Mouse (Mus musculus) layer of hippocampus, postnatal 36 days (tissue): Measurements from ENCODE around the gene Cyp4f40. TPM values are rescaled to one million over a fixed set of nuclear protein-coding genes. Genes with fewer than 3 reads are reported as not detected.
"Not testable (repeated sequence)": the region's sequence is repeated elsewhere in the genome, so short reads cannot be mapped to it uniquely, and the experiment has no call there.

ENCODE experiments used
- DNase-seq, 2 experiments: peaks; one replicate each; pipeline ENCODE4 v3.0.0; 2022
- total RNA-seq, 2 experiments: library from RNA; stranded (reverse); gene quantifications; 2 replicates each; pipeline ENCODE4 v1.2.3; 2021

The Cyp4f40 gene
- total RNA-seq: not detected

DNA sequence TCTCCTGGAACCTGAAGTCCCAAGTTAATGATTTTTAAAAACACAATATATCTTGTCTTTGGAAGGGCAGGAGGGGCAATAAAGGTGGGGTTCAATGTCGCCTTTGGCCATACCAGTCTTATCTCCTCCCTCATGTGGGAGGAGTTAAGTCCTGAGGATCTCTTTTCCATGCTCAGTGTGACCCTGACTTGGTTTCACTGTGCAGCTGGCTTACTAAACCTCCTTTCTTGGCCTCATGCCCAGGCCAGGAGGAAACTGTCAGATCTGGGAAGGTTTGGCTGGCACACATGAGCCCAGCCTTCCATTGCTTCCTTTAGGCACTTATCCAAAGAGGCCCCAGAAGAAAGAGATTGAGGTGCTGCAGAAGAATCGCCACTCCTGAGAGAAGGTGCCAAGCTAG lies at the start of gene Cyp4f40:
Gene Cyp4f40 (plus strand): TSS at position 189 of the 400 bp plus-strand sequence.
- peak in 1 of 2 experiments; percentile 2 for DNase-seq

DNA sequence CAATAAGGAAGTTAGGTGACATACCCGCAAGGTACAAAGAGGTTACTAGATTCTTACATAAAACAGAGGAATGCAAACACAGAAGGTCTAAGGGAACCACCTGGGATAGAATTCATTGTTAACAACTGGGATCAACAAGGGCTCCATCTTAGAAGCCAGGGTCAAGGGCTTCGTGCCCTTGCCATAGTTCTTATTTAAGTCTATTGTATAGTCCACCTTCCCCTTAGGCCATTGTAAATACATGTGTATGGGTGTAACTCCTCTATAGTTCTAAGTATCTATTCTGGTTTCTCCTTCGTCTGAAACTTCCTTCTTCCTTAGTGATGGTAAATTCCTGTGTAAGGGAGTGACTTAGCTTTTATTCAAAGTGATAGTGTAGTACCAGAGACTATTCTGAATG lies 48.5 kb upstream of the Cyp4f40 start:
- DNase-seq: not testable (repeated sequence)

DNA sequence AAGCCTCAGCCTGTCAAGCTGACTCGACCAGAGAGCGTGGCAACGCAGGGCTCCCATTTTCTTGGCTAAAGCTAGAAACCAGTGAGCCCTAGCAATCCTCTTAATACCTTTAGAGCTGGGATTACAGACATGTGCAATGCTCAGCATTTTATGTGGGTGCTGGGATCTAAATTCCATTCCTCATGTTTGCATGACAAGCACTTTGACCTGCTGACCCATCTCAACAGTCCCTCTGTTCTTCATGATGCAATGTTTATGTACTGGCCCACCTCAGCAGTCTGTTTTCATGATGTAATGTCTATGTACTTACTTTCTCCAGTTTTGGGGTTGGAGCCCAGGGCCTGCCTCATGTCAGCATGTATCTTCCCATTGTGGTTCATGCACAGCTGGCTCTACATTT lies 47.8 kb upstream of the Cyp4f40 start:
- DNase-seq: no peak

DNA sequence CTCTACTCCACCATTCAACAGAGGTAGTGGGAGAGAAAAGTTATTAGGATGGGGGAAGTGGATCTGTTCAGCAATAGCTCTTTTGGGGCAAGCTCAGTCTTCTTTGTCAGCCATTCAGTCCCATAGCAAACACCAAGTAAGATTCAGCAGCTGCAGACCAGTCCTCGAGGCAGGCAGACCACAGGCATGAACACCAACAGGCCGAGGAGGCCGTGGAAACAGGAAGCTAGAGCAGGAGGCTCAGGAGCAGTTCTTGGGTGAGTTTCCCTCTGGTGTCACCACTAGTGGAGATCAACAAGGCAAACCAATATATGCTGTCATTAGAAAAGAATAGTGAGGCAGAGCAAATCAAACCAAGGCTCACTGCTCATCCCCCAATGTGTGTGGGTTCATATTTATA lies 46.3 kb upstream of the Cyp4f40 start:
- no peak for DNase-seq

DNA sequence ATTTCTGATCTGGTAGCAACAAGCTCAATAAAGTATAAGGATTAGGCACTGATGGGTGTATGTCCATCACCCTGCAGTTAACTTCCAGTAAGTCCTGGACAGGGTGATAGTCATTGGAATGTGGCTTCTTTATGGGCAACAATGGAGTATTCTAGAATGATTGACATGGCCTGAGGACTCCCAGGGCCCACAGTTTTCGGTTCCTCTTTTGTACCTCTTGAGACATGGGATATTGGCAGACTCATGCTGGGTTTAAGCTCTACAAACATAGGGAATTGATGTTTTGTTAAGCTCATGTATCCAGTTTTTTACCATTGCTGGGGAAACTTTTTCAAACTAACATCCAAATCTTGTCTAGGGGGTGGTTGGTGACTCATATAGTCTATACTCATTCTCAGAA lies 41.4 kb upstream of the Cyp4f40 start:
- no peak for DNase-seq

DNA sequence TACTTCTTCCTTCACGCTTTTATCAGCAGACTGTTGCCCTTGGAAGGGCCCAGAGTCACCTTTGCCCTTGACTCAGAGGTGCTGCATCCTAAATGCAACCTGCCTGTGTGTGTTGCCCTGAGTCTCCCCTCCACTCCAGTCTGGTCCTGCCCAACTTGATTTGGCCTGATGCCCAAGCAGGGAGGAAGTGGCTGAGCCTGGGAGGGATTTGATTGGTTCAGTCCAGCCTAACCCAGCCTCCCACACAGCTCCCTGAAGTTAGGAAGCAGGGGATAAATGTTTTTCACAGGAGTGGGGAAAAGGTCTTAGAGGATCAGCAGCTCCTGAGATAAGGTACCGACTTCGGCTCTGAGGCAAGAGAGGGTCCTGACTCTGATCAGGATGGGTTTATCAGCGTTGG lies 37.7 kb upstream of the Cyp4f40 start, which contains the start of gene Cyp4f37:
Gene Cyp4f37 (plus strand): TSS at position 292 of the 400 bp plus-strand sequence.
- not testable (repeated sequence) for DNase-seq

DNA sequence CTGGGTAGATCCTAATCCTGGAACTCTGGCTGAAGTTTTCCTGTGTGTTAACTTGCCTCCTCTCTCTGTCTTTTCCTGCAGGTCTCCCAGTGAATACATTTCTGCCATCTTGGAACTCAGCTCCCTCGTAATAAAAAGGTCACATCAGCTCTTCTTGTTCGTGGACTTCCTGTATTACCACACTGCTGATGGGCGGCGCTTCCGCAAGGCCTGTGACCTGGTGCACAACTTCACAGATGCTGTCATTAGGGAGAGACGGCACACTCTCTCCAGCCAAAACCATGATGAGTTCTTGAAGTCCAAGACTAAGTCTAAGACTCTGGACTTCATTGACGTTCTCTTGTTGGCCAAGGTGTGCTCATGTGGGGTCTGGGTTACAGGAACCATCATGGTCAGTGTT lies 29.0 kb upstream of the Cyp4f40 start:
- not testable (repeated sequence) for DNase-seq

DNA sequence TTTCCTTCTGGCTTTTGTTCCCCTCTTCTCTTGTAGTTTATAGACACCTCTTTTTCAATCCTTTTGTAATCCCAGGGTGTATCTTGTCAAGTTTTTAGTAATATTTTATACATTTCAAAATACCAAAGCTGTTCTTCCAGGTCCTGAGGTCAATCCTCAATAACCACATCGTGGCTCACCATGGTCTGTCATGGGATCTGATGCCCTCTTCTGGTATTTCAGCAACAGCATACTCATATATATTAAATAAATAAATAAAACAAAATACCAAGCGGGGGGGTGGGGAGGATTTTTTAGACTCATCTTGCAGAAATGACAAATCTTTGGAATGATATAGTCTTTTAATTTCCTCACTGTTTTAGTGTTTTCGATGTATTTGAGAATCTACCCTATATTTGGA lies 26.8 kb upstream of the Cyp4f40 start:
- no peak for DNase-seq

DNA sequence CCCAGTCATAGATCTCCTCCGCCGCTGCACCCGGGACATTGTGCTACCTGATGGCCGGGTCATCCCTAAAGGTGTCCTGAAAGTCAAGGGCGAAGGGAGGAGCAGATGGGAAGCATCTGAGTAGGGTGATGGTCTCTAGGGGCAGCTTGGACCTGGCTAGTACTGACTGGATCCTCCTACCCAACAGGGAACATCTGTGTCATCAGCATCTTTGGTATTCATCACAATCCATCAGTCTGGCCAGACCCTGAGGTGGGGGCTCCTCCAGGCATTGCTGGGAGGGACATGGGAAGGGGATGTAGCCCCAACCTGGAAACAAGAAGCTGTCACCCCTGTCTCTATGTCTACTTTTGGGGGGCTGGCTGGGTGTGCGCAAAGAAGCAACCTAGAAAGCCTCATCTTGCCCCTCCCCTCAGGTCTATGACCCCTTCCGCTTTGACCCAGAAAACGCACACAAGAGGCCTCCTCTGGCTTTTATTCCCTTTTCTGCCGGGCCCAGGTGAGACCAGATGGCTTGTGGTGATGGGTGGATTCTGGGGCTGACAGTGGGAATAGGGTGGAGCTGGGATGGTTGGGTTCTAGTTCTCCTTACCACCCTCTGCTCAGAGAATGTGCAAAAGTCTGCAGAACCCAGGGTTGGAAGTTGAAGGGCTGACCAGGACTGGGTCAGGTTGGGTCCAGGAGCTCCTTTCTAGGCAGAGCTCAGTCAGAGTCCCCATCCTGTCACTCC lies 24.3 kb upstream of the Cyp4f40 start:
- DNase-seq: not testable (repeated sequence)

DNA sequence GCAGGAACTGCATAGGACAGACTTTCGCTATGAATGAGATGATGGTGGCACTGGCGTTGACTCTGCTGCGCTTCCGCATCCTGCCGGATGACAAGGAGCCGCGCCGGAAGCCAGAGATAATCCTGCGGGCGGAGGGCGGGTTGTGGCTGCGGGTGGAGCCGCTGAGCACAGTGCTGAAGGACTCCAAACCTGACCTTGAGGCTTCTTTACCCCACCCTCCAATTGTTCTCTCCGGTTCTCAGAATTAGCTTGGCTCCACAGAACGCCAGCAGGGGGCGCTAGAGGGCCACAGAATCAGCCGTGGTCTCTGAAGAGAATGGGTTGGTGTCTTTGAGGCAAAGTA lies 23.8 kb upstream of the Cyp4f40 start:
- DNase-seq: peak; percentile 82 to 88

DNA sequence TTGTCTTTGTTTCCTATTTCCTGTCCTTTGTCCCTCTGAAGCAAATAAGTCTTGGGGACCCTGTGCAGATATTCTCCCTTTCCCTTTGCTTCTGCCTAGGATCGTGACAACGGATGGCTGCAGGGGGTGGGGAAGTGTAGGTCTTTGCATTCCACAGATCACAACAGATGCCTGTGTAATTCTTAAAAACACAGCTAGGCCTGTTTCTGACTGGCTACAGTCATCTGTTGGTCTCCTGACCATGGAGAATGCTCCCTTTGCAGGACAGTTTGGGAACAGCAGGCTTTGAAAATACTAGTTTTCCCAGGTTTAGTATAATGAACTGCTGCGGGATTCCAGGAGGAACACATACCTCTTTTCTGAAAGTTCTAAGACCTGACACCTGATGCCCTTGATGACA lies 22.4 kb upstream of the Cyp4f40 start:
- DNase-seq: no peak

DNA sequence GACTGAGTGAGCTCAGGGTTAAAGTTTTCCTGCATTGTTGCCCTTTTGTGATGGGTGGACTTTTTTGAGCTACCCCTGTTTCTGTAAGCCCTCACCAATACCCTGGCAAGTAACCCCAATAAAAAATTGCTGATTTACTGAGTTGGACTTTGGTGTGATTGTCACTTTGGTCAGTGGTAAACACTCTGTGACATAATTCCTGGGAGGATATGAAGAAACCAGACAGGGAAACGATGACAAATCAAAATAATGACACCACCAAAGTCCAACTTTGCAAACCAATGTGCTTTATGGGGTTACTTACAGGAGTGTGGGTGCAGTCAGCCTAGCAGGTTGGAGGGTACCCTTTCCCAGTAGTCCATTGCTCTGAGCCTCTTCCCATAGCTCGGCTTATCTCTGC lies 21.5 kb upstream of the Cyp4f40 start:
- no peak for DNase-seq

DNA sequence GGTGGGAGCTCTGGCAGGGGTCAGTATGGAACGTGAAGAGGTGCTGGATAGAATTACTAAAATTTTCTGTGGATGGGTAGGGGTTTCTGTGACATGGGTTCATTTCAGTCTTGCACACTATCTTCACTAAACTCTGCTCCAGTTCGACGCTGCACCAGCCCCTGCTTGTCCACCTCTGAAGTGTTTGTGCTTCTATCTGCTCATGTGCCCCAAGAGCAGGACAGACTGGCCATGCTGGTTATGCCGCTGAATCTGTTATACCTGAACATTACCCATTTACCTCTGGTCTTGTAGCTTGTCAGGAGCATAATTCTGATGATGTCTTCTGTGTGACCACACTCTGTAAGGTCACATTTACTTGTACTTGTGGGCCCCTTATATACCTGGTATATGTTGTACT lies 12.1 kb upstream of the Cyp4f40 start:
- DNase-seq: no peak

DNA sequence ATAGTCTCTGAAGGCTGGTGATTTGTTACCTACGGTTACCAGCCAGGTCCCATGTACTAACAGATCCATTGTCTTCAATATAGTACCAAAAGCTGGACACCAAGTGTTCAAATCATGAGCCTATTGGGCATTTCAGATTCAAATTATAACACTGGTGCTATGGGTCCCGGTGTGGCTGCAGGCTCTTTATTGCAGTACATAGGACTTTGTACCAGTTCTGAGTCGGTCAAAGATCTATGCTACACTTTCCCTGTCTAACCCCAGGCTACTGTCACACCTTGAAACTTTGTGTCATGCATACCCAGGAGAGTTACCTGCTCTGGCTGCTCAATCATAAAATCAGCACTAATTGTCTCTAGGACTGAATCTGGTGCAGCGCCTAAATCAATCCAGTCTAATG lies 4.8 kb upstream of the Cyp4f40 start:
- no peak for DNase-seq

DNA sequence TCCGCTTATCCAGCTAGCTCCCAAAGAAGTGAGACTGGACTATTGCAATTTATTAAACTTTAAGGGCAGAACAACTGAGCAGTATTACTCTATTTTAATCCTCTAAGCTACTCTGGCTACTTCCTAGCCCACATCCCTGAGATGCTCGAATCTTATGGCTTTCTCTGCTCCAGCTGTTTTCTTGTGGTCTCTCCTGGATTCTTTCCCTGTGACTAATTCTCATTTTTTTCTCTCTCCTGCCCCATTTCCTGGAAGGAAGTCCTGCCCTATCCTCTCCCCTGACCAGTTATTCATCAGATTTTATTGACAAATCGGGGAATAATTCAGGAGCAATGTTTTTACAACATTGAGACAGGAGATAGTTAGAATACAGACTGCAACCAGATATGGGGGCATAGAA lies 1.7 kb upstream of the Cyp4f40 start:
- DNase-seq: no peak

DNA sequence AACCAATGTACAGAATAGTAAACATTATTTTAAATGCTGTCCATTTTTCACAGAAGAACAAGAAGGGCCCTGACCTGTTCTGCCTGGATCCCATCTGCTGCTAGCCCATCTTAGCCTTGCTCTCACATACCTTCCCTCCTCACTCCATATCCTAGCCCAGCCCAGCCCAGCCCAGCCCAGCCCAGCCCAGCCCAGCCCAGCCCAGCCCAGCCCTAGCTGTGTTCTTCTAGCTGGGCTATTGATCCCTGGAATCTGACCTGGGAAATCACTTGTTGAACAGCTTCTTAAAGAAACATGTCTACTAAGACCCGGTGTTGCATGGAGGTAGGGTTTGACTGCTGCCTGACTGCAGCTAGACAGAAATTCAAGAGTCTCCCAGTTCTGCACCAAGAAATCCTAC lies 454 bp upstream of the Cyp4f40 start:
- no peak for DNase-seq

DNA sequence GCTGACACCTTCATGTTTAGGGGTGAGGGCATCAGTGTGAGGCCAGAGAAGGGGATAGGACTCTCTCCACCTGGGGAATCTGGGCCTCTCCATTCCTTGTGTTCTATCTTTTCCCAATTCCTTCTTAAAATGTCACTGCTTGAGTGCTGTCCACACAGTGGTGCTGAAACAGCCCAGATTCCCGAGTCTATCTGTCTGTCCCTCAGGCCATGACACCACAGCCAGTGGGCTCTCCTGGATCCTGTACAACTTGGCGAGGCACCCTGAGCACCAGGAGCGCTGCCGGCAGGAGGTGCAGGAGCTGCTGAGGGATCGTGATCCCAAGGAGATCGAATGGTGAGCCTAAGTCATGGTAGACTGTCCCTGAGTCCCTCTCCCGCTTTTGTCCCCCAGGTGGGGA lies 15.3 kb downstream of the Cyp4f40 start:
- DNase-seq: no peak

DNA sequence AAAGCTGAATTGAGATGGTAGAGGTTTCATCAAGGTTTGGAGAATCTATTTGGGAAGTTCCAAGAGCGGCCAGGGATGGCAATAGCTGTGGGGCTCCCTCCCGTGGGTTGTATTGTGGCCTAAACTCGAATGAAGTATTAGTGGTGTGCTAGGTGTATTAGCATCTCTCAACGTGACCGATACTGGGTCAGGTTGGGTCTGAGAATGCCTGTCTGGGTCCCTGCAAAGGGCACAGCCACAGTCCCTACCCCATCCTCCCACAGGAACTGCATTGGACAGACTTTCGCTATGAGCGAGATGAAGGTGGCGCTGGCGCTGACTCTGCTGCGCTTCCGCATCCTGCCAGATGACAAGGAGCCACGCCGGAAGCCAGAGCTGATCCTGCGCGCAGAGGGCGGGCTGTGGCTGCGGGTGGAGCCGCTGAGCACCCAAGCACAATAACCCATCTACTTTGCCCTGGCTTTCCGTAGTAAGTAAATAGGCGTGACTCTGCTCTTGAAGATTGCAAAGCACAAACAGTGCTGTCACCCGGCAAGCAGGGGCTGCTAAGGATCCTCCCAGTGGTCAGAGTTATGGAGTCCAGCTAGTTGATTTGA lies 17.4 kb downstream of the Cyp4f40 start:
- DNase-seq: no peak

DNA sequence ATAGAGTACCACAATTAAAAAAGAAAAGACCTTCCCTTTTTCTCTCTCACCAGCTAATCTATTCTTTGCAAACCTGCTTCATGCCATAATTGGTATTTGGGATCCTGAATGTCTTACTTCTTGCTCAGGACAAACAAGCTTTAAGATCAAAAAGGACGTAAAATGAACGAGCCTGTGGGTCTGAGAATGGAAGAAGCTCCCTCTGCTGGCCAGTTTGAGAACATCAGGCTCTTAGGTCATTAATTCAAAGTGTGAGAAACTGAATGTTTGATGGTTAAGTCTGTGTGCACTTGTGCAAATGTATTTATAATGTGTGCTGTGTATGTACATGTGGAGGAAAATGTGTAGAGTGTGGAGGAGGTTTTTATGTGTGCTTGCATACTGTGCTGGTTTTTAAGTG lies 21.7 kb downstream of the Cyp4f40 start:
- no peak for DNase-seq

DNA sequence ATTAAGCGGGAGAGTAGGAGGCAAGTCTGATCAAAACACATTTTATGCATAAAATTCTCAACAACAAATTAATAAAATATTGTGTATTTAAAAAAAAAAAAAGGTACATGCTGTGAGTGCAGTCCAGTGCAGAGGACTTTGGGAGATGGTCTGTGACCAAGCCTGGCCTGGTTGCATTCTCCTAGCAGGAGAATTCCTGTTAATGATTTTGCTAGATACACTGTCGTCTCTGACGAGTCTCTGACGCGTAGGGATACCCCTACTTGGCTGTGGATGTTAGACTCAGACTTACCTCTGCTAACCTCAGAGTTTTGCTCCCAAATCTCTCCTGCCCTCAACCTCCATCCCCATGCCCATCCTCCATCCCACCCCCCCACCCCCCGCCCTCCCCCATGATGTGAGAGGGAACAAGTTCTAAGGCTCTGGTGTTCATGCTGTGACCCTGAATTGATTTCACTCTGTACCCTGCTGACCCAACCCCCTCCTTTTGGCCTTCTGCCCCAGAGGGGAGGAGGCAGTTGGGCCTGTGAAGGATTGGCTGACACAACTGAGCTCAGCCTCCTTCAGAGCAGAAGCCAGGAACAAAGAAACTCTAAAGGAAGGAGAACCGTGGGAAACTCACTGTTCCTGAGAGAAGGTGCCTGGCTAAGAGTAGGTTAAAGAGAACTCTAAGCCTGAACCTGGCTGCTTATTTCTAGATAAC lies 26.5 kb downstream of the Cyp4f40 start, which contains the start of gene Cyp4f15:
Gene Cyp4f15 (plus strand): TSS at position 580 of the 703 bp plus-strand sequence.
- peak; percentile 49 to 56 for DNase-seq

DNA sequence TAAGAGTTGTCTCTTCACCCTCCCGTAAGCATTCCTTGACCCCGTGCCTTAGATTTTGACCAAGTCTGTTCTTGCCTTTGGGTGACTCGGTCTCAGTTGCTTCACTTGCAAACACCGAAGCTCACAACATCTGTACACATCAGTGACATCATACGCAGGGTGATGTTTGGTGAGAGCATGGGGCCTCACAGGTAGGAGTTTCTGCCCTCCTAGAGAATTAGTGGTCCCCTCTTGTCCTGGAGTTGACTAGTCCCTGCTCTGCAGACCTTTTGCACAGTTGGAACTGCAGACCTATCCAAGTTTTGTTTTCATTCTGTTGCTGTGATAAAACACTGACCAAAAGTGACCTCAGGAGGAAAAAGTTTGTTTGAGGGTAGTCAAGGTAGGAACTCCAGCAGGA lies 28.0 kb downstream of the Cyp4f40 start:
- no peak for DNase-seq

DNA sequence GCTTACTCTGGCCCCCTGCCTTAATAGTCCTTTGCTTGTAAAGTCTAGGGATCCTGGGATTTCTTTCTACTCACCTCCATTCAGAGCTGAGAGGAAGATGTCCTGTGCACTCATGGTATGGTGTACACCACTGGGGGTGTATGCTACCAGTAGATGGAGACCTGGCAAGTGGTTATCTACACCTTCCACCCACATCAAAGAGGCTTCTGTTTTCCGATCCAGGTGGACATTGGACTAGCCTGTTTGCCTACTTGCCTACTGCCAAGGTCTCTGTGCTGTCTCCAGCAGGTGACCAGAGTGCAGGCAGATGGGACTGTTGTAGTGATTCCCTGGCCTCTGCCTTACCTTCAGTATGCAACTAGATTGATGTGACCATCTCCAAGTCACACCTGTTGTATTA lies 32.3 kb downstream of the Cyp4f40 start:
- no peak for DNase-seq

DNA sequence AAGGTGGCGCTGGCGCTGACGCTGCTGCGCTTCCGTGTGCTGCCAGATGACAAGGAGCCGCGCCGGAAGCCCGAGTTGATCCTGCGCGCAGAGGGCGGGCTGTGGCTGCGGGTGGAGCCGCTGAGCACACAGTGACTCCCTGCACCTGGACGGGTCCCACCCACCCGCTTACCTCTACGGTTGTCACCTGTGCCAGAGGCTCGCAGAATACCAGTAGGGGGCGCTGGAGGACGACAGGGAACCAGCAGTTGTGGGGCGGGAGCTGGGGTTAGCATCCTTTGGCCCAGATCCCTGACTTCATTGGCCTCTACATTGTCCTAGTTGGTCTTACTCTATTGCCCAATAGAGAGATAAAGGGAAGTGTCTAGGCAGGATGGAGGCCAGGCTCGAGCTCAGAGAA lies 44.1 kb downstream of the Cyp4f40 start:
- DNase-seq: peak in 1 of 2 experiments; percentile 2

DNA sequence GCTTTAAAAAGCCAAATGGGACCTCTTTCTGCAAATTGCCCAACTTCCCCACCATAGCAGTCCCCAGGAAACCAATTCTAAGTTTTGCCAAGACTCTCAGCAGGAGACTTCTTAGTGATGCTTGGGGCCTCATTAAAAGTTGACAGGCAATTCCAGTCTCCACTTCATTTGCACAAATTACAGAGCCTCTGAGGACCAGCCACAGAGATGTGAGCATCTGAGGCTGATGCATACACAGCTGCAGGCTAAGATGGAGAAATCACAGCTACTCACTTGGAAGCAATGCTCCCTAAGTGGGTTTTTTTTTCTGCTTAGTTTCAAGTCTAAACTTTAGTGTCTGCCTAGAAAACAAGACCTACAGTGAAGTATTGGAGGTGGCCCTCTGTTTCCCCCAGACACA lies 51.8 kb downstream of the Cyp4f40 start:
- DNase-seq: not testable (repeated sequence)
